8 mouse cellular contexts compared by ENCODE assay signal in genomic region chr16:37683154-37684130, GRCm38 (mm10). TPM values are rescaled to one million over a fixed set of nuclear protein-coding genes. Genes with fewer than 3 reads are reported as not detected.
DNase-seq lines count a peak whose midpoint lies in the region; ATAC-seq and TF ChIP-seq lines count a peak whose summit lies in the region.

No protein-coding gene starts in this region.

- H3K9ac ChIP-seq in heart, embryonic 12.5 days = peak overlapping the region; percentile 63

- peak; percentile 56 for DNase-seq in left cerebral cortex, postnatal 4 days
- no peak for DNase-seq in left cerebral cortex, postnatal 14 days (ENCODE audit: low spot score in 2 of 2)
- DNase-seq in cerebellum, postnatal 25 days = peak; percentile 57 to 63
- peak; percentile 38 for DNase-seq in kidney, postnatal 14 days
- DNase-seq in B cell, adult 2 months = no peak
- DNase-seq in gastrocnemius, postnatal 25 days = no peak

- H3K9me3 ChIP-seq in heart, embryonic 12.5 days (replicated peaks) = no peaks in the 10 kb centered on the region

- peak overlapping the region; percentile 74 for H3K4me2 ChIP-seq in heart, embryonic 12.5 days
- peak overlapping the region; percentile 99 for H3K4me2 ChIP-seq in myocyte (ENCODE audit: low read depth)

- no peak overlapping the region for H3ac ChIP-seq in myocyte (ENCODE audit: control insufficient read depth, insufficient read length)

- ATAC-seq in heart, embryonic 12.5 days (ENCODE audit: insufficient number of reproducible peaks, low FRiP score) = peak; percentile 9; the same call in 1 of the 2 replicates

- peak overlapping the region; percentile 91 for H3K27ac ChIP-seq in heart, embryonic 12.5 days (ENCODE audit: poor library complexity, severe bottlenecking)

- intact Hi-C loops in left cerebral cortex, postnatal 4 days (cut with DNase I) = loop anchor here (5.0 kb wide), 2 partner anchors 129 to 576 kb away; no protein-coding TSS in a partner anchor
- intact Hi-C loops in left cerebral cortex, postnatal 14 days (cut with DNase I) = loop anchor here (2.0 to 10.0 kb wide), 5 partner anchors 129 to 571 kb away; partner anchors contain the start of genes Gsk3b, Lrrc58 and Stxbp5l

- no peaks in the 10 kb centered on the region for H3K36me3 ChIP-seq in heart, embryonic 12.5 days
- no peaks in the 10 kb centered on the region for H3K36me3 ChIP-seq in myocyte (ENCODE audit: control insufficient read depth, insufficient read depth)

- no peaks in the 10 kb centered on the region for H3K79me2 ChIP-seq in myocyte (ENCODE audit: control insufficient read depth, insufficient read depth)

- H3K4me1 ChIP-seq in heart, embryonic 12.5 days (replicated peaks) = peaks cover 46% of the 10 kb centered on the region

- 17% methylated on average over 16 of the region's 16 CpGs for WGBS in heart, embryonic 12.5 days

- TF ChIP-seq POLR2A in myocyte (IDR thresholded peaks at IDR 0.05; ENCODE audit: insufficient read length, low read depth) = no peak

- peak overlapping the region; percentile 47; the same call in 1 of the 2 replicates for H3K4me3 ChIP-seq in heart, embryonic 12.5 days
- H3K4me3 ChIP-seq in myocyte = peak overlapping the region; percentile 30

- no peaks in the 10 kb centered on the region for H3K27me3 ChIP-seq in heart, embryonic 12.5 days (replicated peaks)
- H3K27me3 ChIP-seq in myocyte (ENCODE audit: control insufficient read depth, insufficient read depth, insufficient read length) = no peaks in the 10 kb centered on the region

TF ChIP-seq in myocyte, 11 proteins besides CTCF, POLR2A, EP300 and RAD21:
- no peak for TF ChIP-seq REST (IDR thresholded peaks at IDR 0.05; ENCODE audit: insufficient read depth, insufficient read length)
- no peak for TF ChIP-seq POLR2AphosphoS2 (IDR thresholded peaks at IDR 0.05; ENCODE audit: insufficient read length, low read depth)
- peak in 1 of 3 experiments; percentile 50 for TF ChIP-seq MYOD1 (IDR thresholded peaks at IDR 0.05; ENCODE audit: control insufficient read depth in 1 of 3, insufficient read length in 2 of 3, low read depth in 2 of 3)
- TF ChIP-seq TCF3 (IDR thresholded peaks at IDR 0.05; ENCODE audit: insufficient read length, low read depth) = no peak
- TF ChIP-seq E2F4 (IDR thresholded peaks at IDR 0.05; ENCODE audit: insufficient read depth) = no peak
- TF ChIP-seq CEBPB (IDR thresholded peaks at IDR 0.05; ENCODE audit: insufficient read depth, poor library complexity, severe bottlenecking) = no peak
- TF ChIP-seq USF1 (IDR thresholded peaks at IDR 0.05; ENCODE audit: low read depth) = no peak
- no peak for TF ChIP-seq SRF (IDR thresholded peaks at IDR 0.05; ENCODE audit: control insufficient read depth, insufficient read length, low read depth)
- TF ChIP-seq MYOG (IDR thresholded peaks at IDR 0.05; ENCODE audit: control insufficient read depth in 1 of 3, insufficient read depth in 1 of 3, insufficient read length in 2 of 3, low read depth in 2 of 3) = peak in 2 of 3 experiments; percentile 4 to 33
- no peak for TF ChIP-seq TCF12 (IDR thresholded peaks at IDR 0.05; ENCODE audit: insufficient read depth, poor library complexity, severe bottlenecking)
- TF ChIP-seq MAX (IDR thresholded peaks at IDR 0.05; ENCODE audit: low read depth) = no peak

RNA-seq across cellular contexts. Expression of gene Ndufb4, which starts 29.2 kb away (rescaled TPM):
- 10 to 100 TPM; 64.8 to 76.0 TPM for total RNA-seq in left cerebral cortex, postnatal 4 days (2021)
- total RNA-seq in left cerebral cortex, postnatal 14 days (2021) = 10 to 100 TPM; 73.9 to 77.1 TPM
- 94.1 and 110 TPM in 2 replicates for polyA plus RNA-seq in heart, embryonic 12.5 days (2016; fragmentation: Nextera tagmentation; extraction: Ambion mirVana)
- 86.0 TPM for polyA plus RNA-seq in myocyte (2012; fragmentation: generic; extraction: Trizol)
- total RNA-seq in gastrocnemius, postnatal 25 days (2021) = 100 to 1,000 TPM; 165 to 174 TPM

Comparison
In these comparisons a context has a peak if more than half of its experiments do, and no peak if none do; other contexts are left out.
1. DNase-seq: peak in left cerebral cortex, postnatal 4 days (single experiment), cerebellum, postnatal 25 days (2 of 2) and kidney, postnatal 14 days (single experiment); none in left cerebral cortex, postnatal 14 days (0 of 2), B cell, adult 2 months (0 of 2) and gastrocnemius, postnatal 25 days (single experiment).